Mouse (Mus musculus) hindbrain, embryonic 16.5 days (tissue): ENCODE results near the gene Lta. TPM values are rescaled to one million over a fixed set of nuclear protein-coding genes. Genes with fewer than 3 reads are reported as not detected.

Experiments used
- ATAC-seq: fragments of 200-750 bp; cut with Nextera tagmentation; 2 replicates; pipeline ENCODE4 v1.8.0; 2017; ENCODE audit warnings: moderate TSS enrichment, moderate library complexity
- H3K27ac ChIP-seq: fragments of 300-500 bp; sonication (generic); 2 replicates; pipeline ENCODE4 v1.5.1; 2014; ENCODE audit warnings: low read depth, mild to moderate bottlenecking, control low read depth, low read length, moderate library complexity
- H3K27me3 ChIP-seq: fragments of 300-500 bp; sonication (generic); replicated peaks from 2 replicates; pipeline ENCODE4 v1.6.1; 2014; ENCODE audit warnings: low read length; ENCODE audit not compliant: control insufficient read depth, insufficient read depth
- H3K36me3 ChIP-seq: fragments of 300-500 bp; sonication (generic); 2 replicates; pipeline ENCODE4 v1.6.1; 2014; ENCODE audit warnings: mild to moderate bottlenecking, low read length, moderate library complexity, mixed read lengths; ENCODE audit not compliant: control insufficient read depth, insufficient read depth
- H3K4me1 ChIP-seq: fragments of 300-500 bp; sonication (generic); 2 replicates; pipeline ENCODE4 v1.6.1; 2014; ENCODE audit warnings: low read depth, low read length; ENCODE audit not compliant: control insufficient read depth, insufficient read depth
- H3K4me2 ChIP-seq: fragments of 300-500 bp; sonication (generic); 2 replicates; pipeline ENCODE4 v1.6.1; 2014; ENCODE audit warnings: mild to moderate bottlenecking, low read length, control low read depth, moderate library complexity
- H3K4me3 ChIP-seq: fragments of 300-500 bp; sonication (generic); 2 replicates; pipeline ENCODE4 v1.5.1; 2014; ENCODE audit warnings: mild to moderate bottlenecking, low read length, control low read depth, moderate library complexity
- H3K9ac ChIP-seq: fragments of 300-500 bp; sonication (generic); 2 replicates; pipeline ENCODE4 v1.6.1; 2014; ENCODE audit warnings: low read depth, mild to moderate bottlenecking, control low read depth, low read length, moderate library complexity
- H3K9me3 ChIP-seq: fragments of 300-500 bp; sonication (generic); 2 replicates; pipeline ENCODE4 v1.6.1; 2014; ENCODE audit warnings: mild to moderate bottlenecking, low read length, moderate library complexity; ENCODE audit not compliant: control insufficient read depth
- WGBS: fragments of 180-500 bp; shearing (Covaris S2); extraction: QIAGEN DNeasy Blood & Tissue Kit; methylation state at CpG from one replicate; pipeline ENCODE4 v1.1.7; 2014; 5-methylcytosine and 5-hydroxymethylcytosine counted together
- polyA plus RNA-seq: library from polyadenylated mRNA; unstranded; fragments of >200 nt; fragmentation: Nextera tagmentation; extraction: Ambion mirVana; gene quantifications from 2 replicates; pipeline ENCODE4 v1.2.1, GENCODE M21; 2015

Gene Lta
- polyA plus RNA-seq, 1 experiment from 2014 or later = 0.80 TPM

DNA sequence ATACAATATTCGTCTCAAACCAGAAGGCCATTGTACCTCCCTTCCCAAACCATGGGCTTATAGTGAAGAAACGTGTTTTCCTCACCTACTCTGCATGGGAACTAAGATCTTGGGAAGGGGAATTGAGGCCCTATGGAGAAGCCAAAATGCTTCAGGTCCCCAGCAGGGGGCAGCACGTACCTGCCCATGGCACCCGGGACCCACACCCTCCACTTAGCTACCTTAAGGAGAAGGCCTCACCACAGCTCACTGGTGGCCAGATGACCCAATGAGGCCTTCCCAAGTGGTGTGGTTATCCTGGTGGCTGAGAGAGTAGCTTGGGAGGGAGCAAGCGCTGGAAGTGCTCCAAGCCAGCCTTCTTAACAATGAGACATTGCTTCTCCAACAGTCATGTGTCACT lies 26.6 kb downstream of the Lta start:
- Histone ChIP-seq H3K27me3 (no peaks in the 10 kb centered on the region), H3K4me1 (no peaks in the 10 kb centered on the region), H3K4me2 (no peak overlapping the region), H3K9ac (no peak overlapping the region), H3K36me3 (no peaks in the 10 kb centered on the region), H3K4me3 (no peak overlapping the region), H3K27ac (no peak overlapping the region), H3K9me3 (no peaks in the 10 kb centered on the region)
- WGBS = 12% methylated on average over 5 of the region's 5 CpGs
- ATAC-seq = no peak

DNA sequence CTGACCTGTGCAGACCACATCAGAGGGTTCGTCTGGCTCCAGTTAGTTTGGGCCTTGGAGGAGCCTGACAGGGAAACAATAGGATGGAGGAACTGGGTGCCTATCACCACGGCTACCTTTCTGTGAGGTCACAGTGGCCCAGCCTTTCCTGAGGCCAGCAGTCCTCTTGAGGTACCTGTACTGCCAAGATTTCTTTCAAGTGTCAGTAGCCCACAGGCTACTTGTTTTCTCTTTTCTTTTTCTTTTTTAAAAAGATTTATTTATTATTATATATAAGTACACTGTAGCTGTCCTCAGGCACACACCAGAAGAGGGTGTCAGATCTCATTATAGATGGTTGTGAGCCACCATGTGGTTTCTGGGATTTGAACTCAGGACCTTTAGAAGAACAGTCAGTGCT lies 29.2 kb downstream of the Lta start, which contains the start of gene Aif1:
Aif1 (minus strand) TSS at position 101 of the 400 bp plus-strand sequence.
- 42% methylated on average over 2 of the region's 2 CpGs for WGBS

DNA sequence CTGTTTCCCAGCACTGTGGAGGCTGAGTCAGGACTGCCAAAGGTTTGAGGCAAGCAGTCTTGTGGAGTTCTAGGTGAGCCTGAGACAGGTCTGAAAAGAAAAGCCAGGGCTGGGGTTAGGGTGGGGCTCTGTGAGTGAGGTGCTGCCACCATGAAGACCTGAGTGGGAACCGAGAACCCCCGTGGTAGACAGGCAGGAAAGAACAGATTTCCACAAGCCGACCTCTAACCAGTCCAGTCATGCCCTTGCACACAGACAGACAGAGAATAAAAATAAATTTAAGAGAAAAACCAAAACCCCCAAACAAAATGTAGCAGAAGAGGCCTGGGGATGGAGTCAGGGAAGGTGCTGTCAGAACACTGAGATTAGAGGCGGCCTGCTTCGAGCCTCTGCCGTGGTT lies 29.8 kb downstream of the Lta start:
- no peak overlapping the region for H3K4me2 ChIP-seq
- no peak overlapping the region for H3K27ac ChIP-seq
- no peaks in the 10 kb centered on the region for H3K27me3 ChIP-seq
- H3K36me3 ChIP-seq = no peaks in the 10 kb centered on the region
- no peak overlapping the region for H3K4me3 ChIP-seq
- H3K9ac ChIP-seq = no peak overlapping the region
- H3K4me1 ChIP-seq = no peaks in the 10 kb centered on the region
- WGBS = 73% methylated on average over 6 of the region's 6 CpGs
- no peaks in the 10 kb centered on the region for H3K9me3 ChIP-seq
- ATAC-seq = no peak

More for the DNA sequence above, 29.2 kb downstream of the Lta start, which contains the start of gene Aif1:
- no peak within 1 kb of the TSS for H3K27ac ChIP-seq
- H3K9me3 ChIP-seq = no peaks in the 10 kb centered on the region
- H3K36me3 ChIP-seq = no peaks in the 10 kb centered on the region
- H3K4me2 ChIP-seq = no peak within 1 kb of the TSS
- H3K27me3 ChIP-seq = no peaks in the 10 kb centered on the region
- no peaks in the 10 kb centered on the region for H3K4me1 ChIP-seq
- no peak within 1 kb of the TSS for H3K9ac ChIP-seq
- ATAC-seq = no peak
- H3K4me3 ChIP-seq = no peak within 1 kb of the TSS

DNA sequence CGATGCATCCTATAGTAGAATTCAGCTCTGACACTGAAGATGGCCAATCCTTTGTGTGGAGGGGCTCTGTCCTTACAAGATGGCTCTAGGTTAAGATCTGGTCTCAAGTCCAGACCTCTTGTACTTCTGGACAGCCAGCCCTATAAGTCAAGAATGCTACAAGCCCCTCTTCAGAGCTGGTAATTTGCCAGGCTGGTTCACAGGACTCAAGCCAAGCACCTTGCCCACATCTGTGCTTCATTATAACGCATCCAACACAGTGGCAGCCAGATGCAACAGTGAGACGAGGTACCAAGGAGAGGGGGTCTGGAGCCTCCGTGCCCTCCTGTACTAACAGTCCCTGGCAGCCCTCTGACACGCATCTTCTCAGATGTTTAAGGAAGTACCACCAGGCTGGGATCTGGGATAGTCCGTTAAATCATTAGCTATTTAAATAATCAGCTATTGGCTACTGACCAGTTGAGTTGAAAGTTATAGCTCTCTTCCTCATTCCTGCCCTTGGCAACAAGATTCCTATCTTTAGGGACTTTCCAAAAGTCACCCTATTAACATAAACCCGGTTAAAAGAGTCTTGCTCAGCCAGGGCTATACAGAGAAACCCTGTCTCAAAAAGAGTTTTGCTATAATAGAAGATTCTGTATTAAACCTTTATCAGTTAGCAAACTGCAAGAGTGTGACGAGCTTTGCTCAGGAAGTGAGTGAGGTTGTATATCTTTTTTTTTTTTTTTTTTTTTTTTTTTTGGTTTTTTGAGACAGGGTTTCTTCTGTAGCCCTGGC lies 30.8 kb downstream of the Lta start:
- 69% methylated on average over 8 of the region's 8 CpGs for WGBS

DNA sequence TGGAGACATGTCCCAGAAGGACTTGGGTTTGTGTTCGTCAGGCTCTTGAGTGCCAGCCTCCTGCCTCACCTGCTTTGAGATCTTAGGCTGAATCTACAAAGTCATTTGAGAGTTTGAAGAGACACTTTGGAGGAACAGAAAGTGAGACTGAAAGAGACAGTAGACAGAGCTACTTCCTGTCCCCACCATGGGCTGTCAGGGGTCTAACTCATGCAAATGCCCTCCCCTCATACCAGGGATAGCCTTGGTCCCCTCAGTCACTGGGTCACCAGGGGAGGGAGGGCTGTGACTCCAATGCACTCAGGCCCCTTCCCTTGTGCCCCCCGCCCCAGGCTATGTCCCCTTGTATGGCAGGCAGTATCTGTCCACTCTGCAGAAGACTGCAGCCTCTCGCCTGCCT lies 31.8 kb downstream of the Lta start:
- Histone ChIP-seq H3K4me1 (no peaks in the 10 kb centered on the region), H3K27ac (no peak overlapping the region)
- WGBS = 82% methylated on average over 3 of the region's 3 CpGs

More for the DNA sequence above, 30.8 kb downstream of the Lta start:
- ATAC-seq = no peak
- Histone ChIP-seq H3K4me2 (no peak overlapping the region), H3K27ac (no peak overlapping the region), H3K9ac (no peak overlapping the region), H3K9me3 (no peaks in the 10 kb centered on the region), H3K4me3 (no peak overlapping the region), H3K36me3 (no peaks in the 10 kb centered on the region), H3K27me3 (no peaks in the 10 kb centered on the region), H3K4me1 (no peaks in the 10 kb centered on the region)

DNA sequence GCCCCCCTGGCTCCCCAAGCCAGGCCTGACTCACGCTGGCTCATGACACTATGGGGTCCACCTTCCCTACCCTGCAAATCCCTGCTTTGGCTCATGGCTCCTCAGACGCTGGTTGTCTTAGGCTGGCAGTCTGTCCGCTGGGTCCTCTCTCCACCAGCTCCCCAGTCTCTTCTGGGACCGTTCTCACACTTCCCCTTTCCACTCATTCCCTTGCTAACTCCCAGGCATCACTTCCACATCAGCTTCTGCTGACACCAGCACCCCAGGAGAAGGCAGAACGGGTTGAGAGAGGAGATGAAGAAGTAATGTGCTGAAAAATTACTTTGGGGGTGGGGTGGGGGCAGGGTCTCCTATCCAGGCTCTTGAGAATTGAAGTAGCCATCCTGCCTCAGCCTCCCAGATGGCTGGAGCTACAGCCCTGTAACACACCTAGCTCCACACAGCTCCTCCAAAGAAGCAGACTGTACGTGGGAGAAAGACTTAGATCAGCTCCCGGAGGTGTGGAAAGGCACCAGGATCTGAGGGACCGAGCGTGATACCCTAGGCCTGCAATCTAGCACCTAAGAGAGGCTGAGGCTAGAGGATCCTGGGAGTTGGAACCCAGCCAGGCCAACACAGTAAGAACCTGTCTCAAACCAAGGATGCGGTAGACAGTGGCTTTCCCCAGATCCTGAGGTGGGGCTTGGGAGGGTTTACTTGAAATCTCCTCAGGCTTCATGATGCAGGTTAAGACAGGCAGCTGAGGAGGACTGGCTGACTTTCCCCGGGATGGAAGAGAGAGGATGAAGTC lies 32.5 kb downstream of the Lta start:
- Histone ChIP-seq H3K4me3 (no peak overlapping the region), H3K4me1 (no peaks in the 10 kb centered on the region), H3K27me3 (no peaks in the 10 kb centered on the region), H3K36me3 (no peaks in the 10 kb centered on the region), H3K4me2 (no peak overlapping the region), H3K9me3 (no peaks in the 10 kb centered on the region), H3K27ac (no peak overlapping the region), H3K9ac (no peak overlapping the region)
- no peak for ATAC-seq
- WGBS = 75% methylated on average over 11 of the region's 11 CpGs

More for the DNA sequence above, 31.8 kb downstream of the Lta start:
- H3K9me3 ChIP-seq = no peaks in the 10 kb centered on the region
- no peak overlapping the region for H3K4me3 ChIP-seq
- H3K27me3 ChIP-seq = no peaks in the 10 kb centered on the region
- no peaks in the 10 kb centered on the region for H3K36me3 ChIP-seq
- no peak overlapping the region for H3K9ac ChIP-seq
- ATAC-seq = no peak
- no peak overlapping the region for H3K4me2 ChIP-seq

DNA sequence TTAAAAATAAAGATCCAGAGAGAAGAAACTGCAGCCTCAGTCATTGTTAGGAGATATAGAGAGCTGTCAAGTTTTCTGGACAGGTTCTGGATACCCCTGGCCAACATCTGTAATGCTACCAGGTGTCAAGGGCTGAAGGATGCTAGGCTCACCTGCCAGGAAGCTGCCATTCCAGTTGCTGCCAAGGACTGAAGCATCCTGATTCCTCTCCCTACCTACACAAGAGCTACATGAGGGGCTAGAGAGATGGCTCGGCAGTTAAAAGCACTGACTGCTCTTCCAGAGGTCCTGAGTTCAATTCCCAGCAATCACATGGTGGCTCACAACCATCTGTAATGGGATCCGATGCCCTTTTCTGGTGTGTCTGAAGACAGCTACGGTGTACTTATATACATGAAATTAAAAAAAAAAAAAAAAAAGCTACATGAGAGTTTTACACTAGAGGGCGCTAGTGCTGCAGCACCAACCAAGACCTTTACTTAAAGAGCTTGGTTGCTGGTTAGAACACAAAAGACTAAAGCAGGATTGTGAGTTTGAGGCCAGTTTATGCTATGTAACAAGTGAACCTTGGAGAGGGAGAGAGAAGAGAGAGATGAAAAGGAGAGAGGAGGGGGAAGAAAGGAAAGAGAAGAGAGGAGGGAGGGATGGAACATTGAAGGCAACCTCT lies 36.5 kb downstream of the Lta start:
- H3K4me3 ChIP-seq = no peak overlapping the region
- H3K4me1 ChIP-seq = peaks cover 8% of the 10 kb centered on the region
- WGBS = 15% methylated on average over 4 of the region's 4 CpGs
- H3K27ac ChIP-seq = no peak overlapping the region
- no peak overlapping the region for H3K4me2 ChIP-seq
- no peak overlapping the region for H3K9ac ChIP-seq
- H3K36me3 ChIP-seq = no peaks in the 10 kb centered on the region
- no peaks in the 10 kb centered on the region for H3K27me3 ChIP-seq
- no peak for ATAC-seq
- H3K9me3 ChIP-seq = no peaks in the 10 kb centered on the region

DNA sequence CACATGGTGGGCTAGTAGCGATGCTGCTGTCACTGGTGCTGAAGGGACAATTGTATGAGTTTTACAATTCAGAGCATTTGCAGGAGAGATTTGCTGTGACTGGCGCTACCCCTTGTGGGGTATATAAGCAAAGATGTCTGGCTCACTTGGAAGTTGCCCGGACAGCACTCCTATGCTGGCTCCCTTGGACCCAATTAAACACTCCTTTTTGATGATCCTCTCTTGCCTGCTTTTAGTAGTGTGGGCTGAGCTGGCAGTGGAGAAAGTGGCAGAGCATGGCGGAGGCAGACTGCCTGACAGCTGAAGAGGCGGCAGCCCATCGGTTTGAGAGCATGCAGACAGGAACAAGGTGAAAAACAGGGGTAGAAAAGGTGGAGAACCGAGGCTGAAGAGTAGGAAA lies 37.4 kb downstream of the Lta start:
- no peaks in the 10 kb centered on the region for H3K27me3 ChIP-seq
- no peak overlapping the region for H3K4me3 ChIP-seq
- no peak overlapping the region for H3K9ac ChIP-seq
- H3K9me3 ChIP-seq = no peaks in the 10 kb centered on the region
- H3K27ac ChIP-seq = no peak overlapping the region
- no peak for ATAC-seq
- H3K4me2 ChIP-seq = no peak overlapping the region
- no peaks in the 10 kb centered on the region for H3K36me3 ChIP-seq
- WGBS = 94% methylated on average over 7 of the region's 7 CpGs
- peaks cover 14% of the 10 kb centered on the region for H3K4me1 ChIP-seq
